Mouse (Mus musculus): Measurements from ENCODE around the gene Emc4. TPM values are rescaled to one million over a fixed set of nuclear protein-coding genes. Genes with fewer than 3 reads are reported as not detected.

Gene Emc4
- polyA plus RNA-seq, 1 experiment, result 61.4 TPM

- WGBS, result 77% methylated on average over 2 of the region's 2 CpGs
Observed at GRCm38 (mm10) chr2:112360781-112361169, 7.1 kb downstream of the Emc4 start.

GRCm38 (mm10) chr2:112360012-112360780 is 7.6 kb downstream of the Emc4 start:
- Histone ChIP-seq H3K27ac (ENCODE audit: insufficient read depth, low read depth, low read length) (no peak overlapping the region), H3K4me1 (ENCODE audit: control insufficient read depth, insufficient read depth, insufficient read length, low read length) (no peaks in the 10 kb centered on the region), H3K4me3 (ENCODE audit: low read depth, low read length) (no peak overlapping the region), H3K36me3 (ENCODE audit: control insufficient read depth, insufficient read depth, low read length) (peaks cover 70% of the 10 kb centered on the region), H3K27me3 (ENCODE audit: control insufficient read depth, insufficient read depth, low read length) (no peaks in the 10 kb centered on the region)
- 86% methylated on average over 12 of the region's 12 CpGs for WGBS
- TF ChIP-seq POLR2A (IDR thresholded peaks at IDR 0.05; ENCODE audit: low read depth, low read length) (no peak), CTCF (IDR thresholded peaks at IDR 0.05; ENCODE audit: extremely low read depth, insufficient read length, insufficient replicate concordance, low read depth, low read length) (no peak)

More at GRCm38 (mm10) chr2:112360781-112361169, 7.1 kb downstream of the Emc4 start:
- Histone ChIP-seq H3K27me3 (ENCODE audit: control insufficient read depth, insufficient read depth, low read length) (no peaks in the 10 kb centered on the region), H3K4me1 (ENCODE audit: control insufficient read depth, insufficient read depth, insufficient read length, low read length) (no peaks in the 10 kb centered on the region), H3K4me3 (ENCODE audit: low read depth, low read length) (no peak overlapping the region), H3K36me3 (ENCODE audit: control insufficient read depth, insufficient read depth, low read length) (peaks cover 64% of the 10 kb centered on the region), H3K27ac (ENCODE audit: insufficient read depth, low read depth, low read length) (no peak overlapping the region)
- TF ChIP-seq POLR2A (IDR thresholded peaks at IDR 0.05; ENCODE audit: low read depth, low read length), result no peak

- Histone ChIP-seq H3K27ac (ENCODE audit: insufficient read depth, low read depth, low read length) (no peak overlapping the region), H3K4me1 (ENCODE audit: control insufficient read depth, insufficient read depth, insufficient read length, low read length) (no peaks in the 10 kb centered on the region), H3K27me3 (ENCODE audit: control insufficient read depth, insufficient read depth, low read length) (no peaks in the 10 kb centered on the region), H3K4me3 (ENCODE audit: low read depth, low read length) (no peak overlapping the region), H3K36me3 (ENCODE audit: control insufficient read depth, insufficient read depth, low read length) (peaks cover 75% of the 10 kb centered on the region)
- WGBS, result 63% methylated on average over 2 of the region's 2 CpGs
- TF ChIP-seq POLR2A (IDR thresholded peaks at IDR 0.05; ENCODE audit: low read depth, low read length), result no peak
- no peak for TF ChIP-seq CTCF (IDR thresholded peaks at IDR 0.05; ENCODE audit: extremely low read depth, insufficient read length, insufficient replicate concordance, low read depth, low read length)
Observed at GRCm38 (mm10) chr2:112359611-112360010, 8.2 kb downstream of the Emc4 start.

GRCm38 (mm10) chr2:112353685-112354455 is 14.0 kb downstream of the Emc4 start:
- Histone ChIP-seq H3K27ac (ENCODE audit: insufficient read depth, low read depth, low read length) (no peak overlapping the region), H3K4me1 (ENCODE audit: control insufficient read depth, insufficient read depth, insufficient read length, low read length) (no peaks in the 10 kb centered on the region), H3K36me3 (ENCODE audit: control insufficient read depth, insufficient read depth, low read length) (peaks cover 75% of the 10 kb centered on the region), H3K27me3 (ENCODE audit: control insufficient read depth, insufficient read depth, low read length) (no peaks in the 10 kb centered on the region), H3K4me3 (ENCODE audit: low read depth, low read length) (no peak overlapping the region)
- 90% methylated on average over 7 of the region's 7 CpGs for WGBS
- TF ChIP-seq POLR2A (IDR thresholded peaks at IDR 0.05; ENCODE audit: low read depth, low read length) (no peak), CTCF (IDR thresholded peaks at IDR 0.05; ENCODE audit: extremely low read depth, insufficient read length, insufficient replicate concordance, low read depth, low read length) (no peak)

- Histone ChIP-seq H3K36me3 (ENCODE audit: control insufficient read depth, insufficient read depth, low read length) (peaks cover 52% of the 10 kb centered on the region), H3K4me1 (ENCODE audit: control insufficient read depth, insufficient read depth, insufficient read length, low read length) (no peaks in the 10 kb centered on the region), H3K27ac (ENCODE audit: insufficient read depth, low read depth, low read length) (no peak overlapping the region), H3K27me3 (ENCODE audit: control insufficient read depth, insufficient read depth, low read length) (no peaks in the 10 kb centered on the region), H3K4me3 (ENCODE audit: low read depth, low read length) (no peak overlapping the region)
- TF ChIP-seq CTCF (IDR thresholded peaks at IDR 0.05; ENCODE audit: extremely low read depth, insufficient read length, insufficient replicate concordance, low read depth, low read length), result no peak
- TF ChIP-seq POLR2A (IDR thresholded peaks at IDR 0.05; ENCODE audit: low read depth, low read length), result no peak
- WGBS, result 87% methylated on average over 3 of the region's 3 CpGs
Observed at GRCm38 (mm10) chr2:112348246-112348645, 19.6 kb downstream of the Emc4 start.

DNA sequence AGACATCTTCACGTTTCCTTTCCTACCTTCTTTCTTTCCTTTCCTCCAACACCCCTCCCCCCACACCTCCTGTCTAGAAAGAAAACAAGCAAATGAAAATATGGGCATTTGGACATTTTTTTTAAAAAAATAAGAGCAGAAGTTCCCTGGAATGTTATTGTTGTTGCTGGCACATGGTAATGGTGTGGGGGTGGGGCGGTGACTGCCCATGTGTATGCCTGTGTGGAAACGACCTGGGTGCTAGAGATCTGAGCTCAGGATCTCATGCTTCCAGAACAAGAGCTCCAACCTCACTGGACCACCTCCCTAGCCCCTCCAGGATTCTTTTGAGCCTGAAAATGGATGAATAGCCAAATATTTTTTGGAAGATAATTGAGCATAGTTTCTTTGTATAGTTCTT is 26.7 kb downstream of the Emc4 start:
- TF ChIP-seq POLR2A (IDR thresholded peaks at IDR 0.05; ENCODE audit: low read depth, low read length), result no peak
- TF ChIP-seq CTCF (IDR thresholded peaks at IDR 0.05; ENCODE audit: extremely low read depth, insufficient read length, insufficient replicate concordance, low read depth, low read length), result no peak
- WGBS, result 71% methylated on average over 3 of the region's 3 CpGs

DNA sequence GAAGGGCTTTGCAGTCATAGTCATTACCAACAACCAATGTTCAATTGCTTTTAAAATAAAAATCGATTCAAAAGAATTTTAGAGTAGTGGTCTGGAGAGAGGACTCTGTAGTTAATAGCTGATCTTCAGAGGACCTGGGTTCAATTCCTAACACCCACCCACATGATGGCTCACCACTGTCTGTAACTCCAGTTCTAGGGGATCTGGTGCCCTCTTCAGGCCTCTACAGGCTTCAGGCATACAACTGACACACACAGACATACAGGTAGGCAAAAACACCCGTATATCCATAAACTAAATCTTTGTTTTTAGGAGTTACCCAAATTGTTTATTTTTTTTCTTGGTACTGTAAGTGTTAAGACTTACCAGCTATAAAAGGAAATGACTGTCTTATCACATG is 28.1 kb downstream of the Emc4 start:
- Histone ChIP-seq H3K36me3 (ENCODE audit: control insufficient read depth, insufficient read depth, low read length) (peaks cover 60% of the 10 kb centered on the region), H3K27ac (ENCODE audit: insufficient read depth, low read depth, low read length) (no peak overlapping the region), H3K4me3 (ENCODE audit: low read depth, low read length) (no peak overlapping the region), H3K27me3 (ENCODE audit: control insufficient read depth, insufficient read depth, low read length) (no peaks in the 10 kb centered on the region), H3K4me1 (ENCODE audit: control insufficient read depth, insufficient read depth, insufficient read length, low read length) (no peaks in the 10 kb centered on the region)
- WGBS, result 75% methylated on average over 2 of the region's 2 CpGs
- TF ChIP-seq POLR2A (IDR thresholded peaks at IDR 0.05; ENCODE audit: low read depth, low read length), result no peak
- peak; percentile 38; the same call in 1 of the 2 replicates for TF ChIP-seq CTCF (IDR thresholded peaks at IDR 0.05; ENCODE audit: extremely low read depth, insufficient read length, insufficient replicate concordance, low read depth, low read length)

More for the DNA sequence above, 26.7 kb downstream of the Emc4 start:
- Histone ChIP-seq H3K27ac (ENCODE audit: insufficient read depth, low read depth, low read length) (no peak overlapping the region), H3K4me3 (ENCODE audit: low read depth, low read length) (no peak overlapping the region), H3K27me3 (ENCODE audit: control insufficient read depth, insufficient read depth, low read length) (no peaks in the 10 kb centered on the region), H3K36me3 (ENCODE audit: control insufficient read depth, insufficient read depth, low read length) (peaks cover 60% of the 10 kb centered on the region), H3K4me1 (ENCODE audit: control insufficient read depth, insufficient read depth, insufficient read length, low read length) (no peaks in the 10 kb centered on the region)

All from small intestine, adult 2 months (tissue).